Mouse (Mus musculus) cerebellum, postnatal 25 days (tissue): ENCODE data around the gene Pdzd4.
A peak's percentile ranks its signal among the peaks of the same experiment; 100 is the strongest.

Source experiments
- DNase-seq, 2 experiments: peaks; one replicate each; pipeline ENCODE4 v3.0.0; 2021; ENCODE audit warnings: mixed read lengths in 2 of 2

The Pdzd4 gene

GRCm38 (mm10) chrX:73824185-73825151 lies at the start of gene Pdzd4:
Gene Pdzd4 (minus strand): TSS chrX:73824969.
- DNase-seq: peak; percentile 78 to 90

GRCm38 (mm10) chrX:73871956-73872355 lies 47.2 kb upstream of the Pdzd4 start:
- peak in 1 of 2 experiments; percentile 56 for DNase-seq

GRCm38 (mm10) chrX:73871474-73871873 lies 46.7 kb upstream of the Pdzd4 start:
- DNase-seq: no peak

- DNase-seq: no peak
These were observed 44.6 kb upstream of the Pdzd4 start for GRCm38 (mm10) chrX:73869334-73869733.

DNA sequence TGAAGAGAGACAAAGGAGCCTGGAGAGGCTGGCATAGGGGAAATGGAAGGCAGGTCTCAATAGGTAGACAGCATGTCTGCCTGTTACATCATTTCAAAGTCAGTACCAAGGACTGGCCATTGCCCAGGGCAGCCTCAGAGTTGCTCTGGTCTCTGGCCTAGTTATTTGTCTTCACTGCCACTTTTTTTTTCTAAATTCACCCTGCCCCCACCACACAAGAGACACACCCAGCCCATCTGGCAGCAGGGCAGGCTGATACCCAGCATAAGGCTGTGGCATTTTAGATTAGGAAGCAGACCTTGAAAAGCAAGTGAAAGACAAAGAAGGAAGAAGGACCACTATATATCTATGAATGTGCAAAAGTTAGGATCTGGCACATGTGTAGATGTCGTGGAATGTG lies 43.1 kb upstream of the Pdzd4 start:
- DNase-seq: no peak

- DNase-seq: peak in 1 of 2 experiments; percentile 35
These were observed 42.5 kb upstream of the Pdzd4 start for GRCm38 (mm10) chrX:73867256-73867655.

- no peak for DNase-seq
These were observed 39.9 kb upstream of the Pdzd4 start for GRCm38 (mm10) chrX:73864692-73865091.

DNA sequence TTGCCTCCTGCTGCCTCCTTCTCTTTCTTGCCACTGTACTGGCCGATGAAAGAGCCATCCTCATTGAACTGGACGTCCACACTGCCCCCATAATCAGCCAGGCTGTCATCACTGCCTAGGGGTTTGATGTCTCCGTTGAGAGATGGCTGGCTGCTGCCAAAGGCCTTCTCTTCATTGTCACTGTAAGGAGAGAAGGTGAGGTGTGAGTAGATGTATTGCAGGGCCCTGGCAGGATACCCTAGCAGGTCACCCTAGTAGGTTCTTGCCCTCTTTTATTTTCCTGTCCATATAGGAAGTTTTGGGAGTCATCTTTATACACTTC lies 30.3 kb upstream of the Pdzd4 start:
- DNase-seq: no peak

GRCm38 (mm10) chrX:73854326-73855086 lies 29.7 kb upstream of the Pdzd4 start:
- peak; percentile 59 to 66 for DNase-seq

DNA sequence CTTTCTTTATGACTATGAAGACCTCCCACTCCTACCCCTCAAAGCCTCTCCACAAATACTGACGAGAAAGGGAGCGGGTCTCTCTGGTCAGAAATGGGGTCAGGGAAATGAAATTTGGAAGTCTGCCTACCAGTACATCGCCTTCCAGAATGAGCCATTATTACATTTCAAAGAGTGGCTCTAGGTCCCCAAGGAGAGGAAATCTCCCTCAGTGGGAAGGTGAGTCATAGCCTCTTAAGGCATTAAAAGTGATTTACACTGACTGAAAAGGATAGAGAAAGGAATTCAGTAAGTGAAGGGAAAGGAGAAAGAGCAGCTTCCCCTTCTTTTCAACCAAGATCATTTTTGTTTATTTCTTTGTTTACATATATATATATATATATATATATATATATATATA lies 11.9 kb upstream of the Pdzd4 start:
- no peak for DNase-seq

DNA sequence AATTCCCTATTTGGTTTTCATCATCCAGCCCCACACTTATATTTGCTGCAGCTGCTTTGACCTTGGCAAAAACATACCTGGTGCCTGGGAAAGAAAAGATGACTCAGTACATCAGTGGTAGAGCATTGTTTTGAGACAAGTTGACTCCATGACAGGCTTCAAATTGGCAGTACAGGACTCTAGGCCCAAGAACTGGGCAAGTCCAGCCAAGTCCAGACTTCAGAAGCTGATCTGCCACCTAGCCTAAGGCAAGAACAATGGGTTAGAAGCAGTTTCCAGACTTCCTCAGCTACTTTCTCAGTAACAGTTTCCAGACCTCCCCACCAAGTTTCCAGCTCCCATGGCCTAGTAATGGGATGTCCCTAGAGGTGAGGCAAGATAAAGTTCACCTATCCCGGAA lies 11.0 kb upstream of the Pdzd4 start:
- DNase-seq: no peak

- DNase-seq: peak; percentile 35 to 37
These were observed 1.0 kb downstream of the Pdzd4 start for GRCm38 (mm10) chrX:73823747-73824146.

DNA sequence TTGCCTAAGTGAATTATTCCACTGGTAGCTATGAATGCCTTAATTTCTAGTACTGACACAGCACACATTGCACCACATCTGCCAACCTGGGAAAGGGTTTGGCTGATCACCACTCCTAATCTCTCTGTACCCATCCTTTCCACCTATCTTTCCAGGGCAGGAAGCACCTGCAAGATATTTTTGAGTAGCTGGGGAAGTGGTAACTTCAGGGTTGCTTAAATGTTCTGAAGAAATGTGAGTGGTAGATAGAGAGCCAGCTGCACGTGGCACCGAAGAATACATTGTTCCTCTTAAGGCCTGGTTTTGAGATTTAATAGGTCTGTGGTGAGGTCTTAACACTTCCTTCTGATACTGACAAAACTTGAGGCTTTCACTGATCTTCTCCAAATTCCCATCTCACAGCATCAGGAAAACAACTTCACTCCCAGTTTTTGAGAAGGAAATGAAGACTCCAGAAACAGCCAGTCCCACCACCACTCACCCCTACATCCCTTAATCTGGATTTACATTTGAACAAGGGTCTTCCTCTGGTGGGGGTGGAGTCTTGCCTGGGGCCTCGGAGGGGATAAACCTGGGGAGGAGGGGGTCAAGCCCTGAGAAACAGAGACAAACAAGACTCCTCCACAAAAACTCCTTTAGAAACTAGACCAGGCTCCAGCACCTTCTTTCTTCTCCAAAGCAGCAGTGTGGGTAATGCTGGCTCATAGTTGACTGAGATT lies 8.0 kb downstream of the Pdzd4 start:
- DNase-seq: no peak

DNA sequence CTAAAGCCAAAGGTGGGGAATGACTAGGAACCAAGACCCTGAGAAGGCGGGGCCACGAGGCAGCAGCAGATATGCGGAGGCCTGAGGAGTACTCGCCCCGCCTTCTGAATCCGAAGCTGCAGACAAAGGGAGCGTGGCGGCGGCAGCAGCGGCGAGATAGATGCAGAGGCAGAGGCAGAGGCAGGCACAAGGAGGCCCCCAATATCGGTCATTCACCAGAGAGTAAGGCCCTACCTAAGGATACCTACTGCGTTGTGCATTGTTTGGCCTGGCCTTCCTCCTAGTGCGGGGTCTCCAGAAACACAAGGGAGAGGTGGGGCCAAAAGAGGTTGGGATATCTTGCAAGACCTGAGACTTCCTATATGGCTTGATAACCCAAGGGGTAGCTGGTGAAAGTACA lies 9.7 kb downstream of the Pdzd4 start:
- DNase-seq: no peak

- no peak for DNase-seq
These were observed 19.0 kb downstream of the Pdzd4 start for GRCm38 (mm10) chrX:73805814-73806213.

DNA sequence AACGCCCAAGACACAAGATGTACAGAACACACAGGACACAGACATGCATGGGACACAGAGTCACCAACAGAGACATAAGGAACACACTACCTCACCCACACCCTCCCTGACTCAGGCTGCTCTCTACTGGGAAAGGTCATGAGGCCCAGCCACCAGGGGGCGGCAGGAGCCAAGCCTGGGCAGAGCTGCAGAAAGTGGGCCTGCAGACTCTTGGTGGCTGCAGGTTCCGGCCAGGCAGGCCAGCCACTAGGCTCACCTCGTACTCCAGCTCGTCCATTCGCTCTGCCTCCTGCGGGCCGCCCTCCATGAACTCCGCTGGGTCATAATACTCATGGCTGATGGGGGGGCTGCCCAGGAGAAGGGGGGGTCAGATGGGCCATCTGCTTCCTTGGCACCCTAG lies 26.3 kb downstream of the Pdzd4 start:
- peak; percentile 85 to 90 for DNase-seq

GRCm38 (mm10) chrX:73797511-73797910 lies 27.3 kb downstream of the Pdzd4 start:
- DNase-seq: no peak

- DNase-seq: no peak
These were observed 31.3 kb downstream of the Pdzd4 start for GRCm38 (mm10) chrX:73793505-73793904.

DNA sequence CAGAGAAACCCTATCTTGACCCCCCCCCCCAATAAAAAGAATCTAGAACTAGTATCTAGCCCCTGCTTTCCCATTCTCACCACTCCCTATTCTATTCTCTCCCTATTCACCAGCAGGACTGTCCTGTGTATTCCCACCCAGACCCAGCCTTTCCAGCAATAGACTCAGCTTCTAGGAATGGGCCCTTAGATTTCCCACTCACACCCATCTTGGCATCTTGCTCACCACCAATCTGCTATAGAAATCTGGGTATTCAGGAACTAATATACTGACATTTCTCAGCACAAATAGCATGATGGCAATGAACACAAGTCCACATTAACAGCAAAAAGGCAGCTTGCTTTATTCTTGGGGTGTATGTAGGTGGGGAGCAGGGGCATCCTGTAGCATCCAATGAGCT lies 31.7 kb downstream of the Pdzd4 start:
- no peak for DNase-seq

DNA sequence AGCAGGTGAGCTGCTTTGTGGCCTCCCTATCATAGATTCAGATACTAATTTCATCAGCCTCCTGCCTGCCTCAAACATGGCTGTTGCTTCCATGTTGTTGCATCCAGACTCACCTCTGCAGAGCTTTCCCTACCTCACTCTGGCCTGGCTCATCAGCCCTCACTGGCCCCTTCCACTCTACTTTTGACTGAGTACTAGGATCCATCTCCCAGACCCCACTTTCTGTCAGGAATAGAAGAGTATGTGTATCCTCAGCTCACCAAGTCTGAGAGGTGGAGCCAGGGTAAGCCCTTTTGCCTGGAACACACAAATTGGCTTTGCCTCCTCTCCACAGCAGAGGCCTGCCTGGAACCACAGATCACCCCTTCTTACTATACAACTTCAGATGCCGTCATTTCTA lies 36.3 kb downstream of the Pdzd4 start:
- DNase-seq: no peak

DNA sequence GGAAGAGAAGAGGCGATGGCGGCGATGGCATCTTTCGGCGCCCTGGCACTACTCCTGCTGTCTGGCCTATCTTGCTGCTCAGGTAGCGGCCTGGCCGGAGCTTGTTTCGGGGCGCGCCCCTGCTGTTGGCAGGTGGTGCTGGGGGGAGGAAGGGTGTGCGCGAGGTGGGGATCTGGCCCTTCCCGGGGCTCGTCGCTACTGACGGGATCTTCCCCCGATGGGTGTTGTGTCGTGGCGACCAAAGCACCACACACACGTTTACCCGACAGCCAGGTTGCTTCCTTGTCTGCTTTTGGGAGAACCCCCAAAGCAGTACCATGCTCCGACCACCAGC lies 37.6 kb downstream of the Pdzd4 start:
- no peak for DNase-seq

GRCm38 (mm10) chrX:73786364-73787224 lies 38.2 kb downstream of the Pdzd4 start, which contains the start of the genes Idh3g and Ssr4:
Gene Idh3g (minus strand): TSS chrX:73786897.
Gene Ssr4 (plus strand): TSS chrX:73787028.
- DNase-seq: peak; percentile 92
